Mouse (Mus musculus): ENCODE measurements around the gene Xpo1. TPM values are rescaled to one million over a fixed set of nuclear protein-coding genes. Genes with fewer than 3 reads are reported as not detected.
A peak's percentile ranks its signal among the peaks of the same experiment; 100 is the strongest.
"Not testable (repeated sequence)": the region's sequence is repeated elsewhere in the genome, so short reads cannot be mapped to it uniquely, and the experiment has no call there.

The Xpo1 gene
- total and polyA plus RNA-seq, 2 experiments from 2014 or later: 42.3 to 103 TPM

GRCm38 (mm10) chr11:23298301-23298700 lies 42.5 kb downstream of the Xpo1 start:
- 97% methylated on average over 2 of the region's 2 CpGs for WGBS
- no peaks in the 10 kb centered on the region for H3K27me3 ChIP-seq (ENCODE audit: insufficient read depth, low read length)
- ATAC-seq (no peak), DNase-seq (no peak)
- H3K4me1 ChIP-seq (ENCODE audit: insufficient read depth): no peaks in the 10 kb centered on the region
- H3K9ac ChIP-seq: no peak overlapping the region
- no peak overlapping the region for H3K4me2 ChIP-seq (ENCODE audit: low read depth)
- TF ChIP-seq CTCF (IDR thresholded peaks at IDR 0.05; ENCODE audit: low read depth): no peak
- H3K4me3 ChIP-seq (ENCODE audit: low read depth, low read length): no peak overlapping the region
- peaks cover 26% of the 10 kb centered on the region for H3K36me3 ChIP-seq (ENCODE audit: insufficient read depth)
- no peaks in the 10 kb centered on the region for H3K9me3 ChIP-seq (ENCODE audit: low read length)
- H3K27ac ChIP-seq (ENCODE audit: low read depth, low read length): no peak overlapping the region

- Histone ChIP-seq H3K4me1 (ENCODE audit: insufficient read depth) (no peaks in the 10 kb centered on the region), H3K4me3 (ENCODE audit: low read depth, low read length) (no peak overlapping the region), H3K36me3 (ENCODE audit: insufficient read depth) (peaks cover 20% of the 10 kb centered on the region), H3K4me2 (ENCODE audit: low read depth) (no peak overlapping the region), H3K9ac (no peak overlapping the region), H3K27me3 (ENCODE audit: insufficient read depth, low read length) (no peaks in the 10 kb centered on the region), H3K27ac (ENCODE audit: low read depth, low read length) (no peak overlapping the region), H3K9me3 (ENCODE audit: low read length) (no peaks in the 10 kb centered on the region)
- DNase-seq: no peak
- ATAC-seq: peak; percentile 27; the same call in 1 of the 2 replicates
- no peak for TF ChIP-seq CTCF (IDR thresholded peaks at IDR 0.05; ENCODE audit: low read depth)
- 91% methylated on average over 1 of the region's 1 CpGs for WGBS
These were observed 44.1 kb downstream of the Xpo1 start for GRCm38 (mm10) chr11:23299910-23300309.

GRCm38 (mm10) chr11:23303126-23303525 lies 47.3 kb downstream of the Xpo1 start:
- WGBS: 82% methylated on average over 1 of the region's 1 CpGs
- Histone ChIP-seq H3K36me3 (ENCODE audit: insufficient read depth) (no peaks in the 10 kb centered on the region), H3K4me1 (ENCODE audit: insufficient read depth) (no peaks in the 10 kb centered on the region), H3K27ac (ENCODE audit: low read depth, low read length) (no peak overlapping the region), H3K4me3 (ENCODE audit: low read depth, low read length) (no peak overlapping the region), H3K4me2 (ENCODE audit: low read depth) (no peak overlapping the region), H3K9me3 (ENCODE audit: low read length) (no peaks in the 10 kb centered on the region), H3K9ac (no peak overlapping the region), H3K27me3 (ENCODE audit: insufficient read depth, low read length) (no peaks in the 10 kb centered on the region)
- no peak for TF ChIP-seq CTCF (IDR thresholded peaks at IDR 0.05; ENCODE audit: low read depth)
- no peak for ATAC-seq
- no peak for DNase-seq

GRCm38 (mm10) chr11:23305101-23305672 lies 49.3 kb downstream of the Xpo1 start:
- H3K9ac ChIP-seq: peak overlapping the region; percentile 95
- peak overlapping the region; percentile 50 for H3K4me2 ChIP-seq (ENCODE audit: low read depth)
- DNase-seq: peak; percentile 6

GRCm38 (mm10) chr11:23305673-23306608 lies 50.1 kb downstream of the Xpo1 start:
- no peaks in the 10 kb centered on the region for H3K36me3 ChIP-seq (ENCODE audit: insufficient read depth)
- DNase-seq (peak; percentile 95), ATAC-seq (peak; percentile 93)
- no peaks in the 10 kb centered on the region for H3K9me3 ChIP-seq (ENCODE audit: low read length)
- whole genome bisulfite sequencing: under 1% methylated on average over 80 of the region's 98 CpGs
- peak overlapping the region; percentile 95 for H3K9ac ChIP-seq
- 0 out of 2 replicates have a peak, but pooled peaks cover 5% of the 10 kb centered on the region for H3K4me1 ChIP-seq (ENCODE audit: insufficient read depth)
- no peaks in the 10 kb centered on the region for H3K27me3 ChIP-seq (ENCODE audit: insufficient read depth, low read length)
- peak overlapping the region; percentile 95 for H3K4me3 ChIP-seq (ENCODE audit: low read depth, low read length)
- 0 out of 2 replicates have a peak, but pooled peaks have one; percentile 3 for TF ChIP-seq CTCF (IDR thresholded peaks at IDR 0.05; ENCODE audit: low read depth)
- H3K27ac ChIP-seq (ENCODE audit: low read depth, low read length): peak overlapping the region; percentile 99
- peak overlapping the region; percentile 50 for H3K4me2 ChIP-seq (ENCODE audit: low read depth)

More at GRCm38 (mm10) chr11:23305101-23305672, 49.3 kb downstream of the Xpo1 start:
- Histone ChIP-seq H3K4me3 (ENCODE audit: low read depth, low read length) (peak overlapping the region; percentile 95), H3K27ac (ENCODE audit: low read depth, low read length) (peak overlapping the region; percentile 99)
- H3K27me3 ChIP-seq (ENCODE audit: insufficient read depth, low read length); H3K36me3 ChIP-seq (ENCODE audit: insufficient read depth); H3K4me1 ChIP-seq (ENCODE audit: insufficient read depth); H3K9me3 ChIP-seq (ENCODE audit: low read length); ATAC-seq: not testable (repeated sequence)
- 38% methylated on average over 10 of the region's 10 CpGs for WGBS

GRCm38 (mm10) chr11:23306764-23307565 lies 51.1 kb downstream of the Xpo1 start, which contains the start of gene Usp34:
Gene Usp34 (plus strand): TSS chr11:23306895.
- 2% methylated on average over 45 of the region's 80 CpGs for WGBS
- Histone ChIP-seq H3K27me3 (ENCODE audit: insufficient read depth, low read length) (no peaks in the 10 kb centered on the region), H3K36me3 (ENCODE audit: insufficient read depth) (no peaks in the 10 kb centered on the region), H3K4me3 (ENCODE audit: low read depth, low read length) (peak within 1 kb of the TSS; percentile 95), H3K27ac (ENCODE audit: low read depth, low read length) (peak within 1 kb of the TSS; percentile 99), H3K9ac (peak within 1 kb of the TSS; percentile 95), H3K9me3 (ENCODE audit: low read length) (no peaks in the 10 kb centered on the region), H3K4me2 (ENCODE audit: low read depth) (peak within 1 kb of the TSS; percentile 67), H3K4me1 (ENCODE audit: insufficient read depth) (0 out of 2 replicates have a peak, but pooled peaks cover 5% of the 10 kb centered on the region)
- DNase-seq (peak; percentile 32), ATAC-seq (no peak; the same call in 1 of the 2 replicates)
- no peak for TF ChIP-seq CTCF (IDR thresholded peaks at IDR 0.05; ENCODE audit: low read depth)

All from forebrain, postnatal 0 days (tissue).